Mouse (Mus musculus): ENCODE data around the gene Capn12.

DNA sequence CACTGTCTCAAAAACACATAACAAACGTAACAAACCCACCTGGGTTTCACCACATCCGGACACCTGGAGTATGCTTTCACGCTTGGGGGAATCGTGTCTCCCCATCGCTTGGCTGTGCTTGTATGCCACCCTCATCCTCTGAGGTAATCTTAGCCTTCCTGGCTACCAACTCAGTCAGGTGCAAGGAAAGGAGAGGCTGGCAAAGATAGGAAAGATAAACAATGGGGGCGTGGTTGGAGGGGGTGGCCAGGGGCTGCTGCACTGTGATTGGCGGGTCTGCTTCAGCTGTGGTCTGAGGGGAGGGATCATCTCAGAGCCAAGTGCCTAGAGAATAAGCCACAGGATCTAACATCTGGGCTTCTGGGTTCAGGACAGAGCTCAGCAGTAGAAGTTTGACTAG, 1.6 kb upstream of the Capn12 start:
- TF ChIP-seq CTCF (conservative IDR thresholded peaks at IDR 0.05; ENCODE audit: low read length) (no peak), POU5F1 (IDR thresholded peaks at IDR 0.05; ENCODE audit: borderline replicate concordance, low read length) (no peak), NANOG (IDR thresholded peaks at IDR 0.05; ENCODE audit: borderline replicate concordance, low read length) (no peak)

Data from E14TG2a.4 (cell line).